Mouse (Mus musculus) G1E (cell line): Measurements from ENCODE around the gene Rhbdd1.

Experiments
- CTCF ChIP-seq: IDR thresholded peaks from 2 replicates; pipeline ENCODE4 v1.5.1; 2012; ENCODE audit warnings: low read depth, low read length, inconsistent platforms, mixed read lengths
- GATA1 ChIP-seq: IDR thresholded peaks from 2 replicates; pipeline ENCODE4 v1.6.1; 2012; ENCODE audit warnings: borderline replicate concordance, low read length, inconsistent platforms, mixed read lengths
- GATA2 ChIP-seq: IDR thresholded peaks from 2 replicates; pipeline ENCODE4 v1.6.1; 2012; ENCODE audit warnings: low read depth, low read length, inconsistent platforms, borderline replicate concordance
- TAL1 ChIP-seq: conservative IDR thresholded peaks from 2 replicates; pipeline ENCODE4 v1.6.1; 2012; ENCODE audit warnings: low read depth, low read length, inconsistent platforms, mixed read lengths

DNA sequence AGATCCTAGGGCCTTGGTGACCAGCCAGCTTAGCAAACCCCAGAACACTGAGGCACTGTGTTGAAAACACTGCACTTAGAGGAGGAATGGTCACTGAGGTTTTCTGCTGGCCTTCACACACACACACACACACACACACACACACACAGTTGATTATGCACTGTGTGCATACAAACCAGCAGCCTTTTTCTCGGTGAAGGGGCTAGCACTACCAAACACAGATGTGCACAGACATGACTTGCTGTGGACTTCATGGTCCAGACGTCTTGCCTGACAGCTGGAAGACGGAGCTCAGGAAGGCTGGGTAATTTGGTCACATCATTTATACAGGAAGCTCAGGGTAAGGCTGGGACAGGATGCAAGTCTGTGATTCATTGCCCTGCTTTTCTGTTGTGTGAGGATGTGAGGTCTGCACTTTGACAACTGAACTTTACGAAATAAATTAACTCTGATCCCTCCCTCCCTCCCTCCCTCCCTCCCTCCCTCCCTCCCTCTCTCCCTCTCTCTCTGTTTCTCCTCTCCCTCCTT, 58.6 kb downstream of the Rhbdd1 start:
- TF ChIP-seq CTCF (no peak), TAL1 (no peak), GATA1 (no peak), GATA2 (no peak)
